14 mouse cellular contexts compared by ENCODE assay signal in genomic region chr13:9940186-9940585, GRCm38 (mm10).
A peak's percentile ranks its signal among the peaks of the same experiment; 100 is the strongest.
DNase-seq lines count a peak whose midpoint lies in the region; ATAC-seq and TF ChIP-seq lines count a peak whose summit lies in the region.
"Had no signal": no experiment of that assay in that cellular context is flagged by ENCODE, and none has a peak within 500 bp of the region (broad histone marks: within the 10 kb centered on the region; RNA-seq: fewer than 3 reads in every experiment).

No protein-coding gene starts in this region.

- no peaks in the 10 kb centered on the region for H3K27me3 ChIP-seq in heart, embryonic 11.5 days (ENCODE audit: control insufficient read depth, insufficient read depth, low read length)
- no peaks in the 10 kb centered on the region for H3K27me3 ChIP-seq in lung, postnatal 0 days (replicated peaks; ENCODE audit: insufficient read depth, low read length)
- H3K27me3 ChIP-seq: embryonic facial prominence, embryonic 15.5 days; forebrain, embryonic 15.5 days; lung, embryonic 15.5 days; midbrain, embryonic 12.5 days had no signal

- ATAC-seq in heart, embryonic 11.5 days (replicated peaks; ENCODE audit: insufficient number of reproducible peaks, low FRiP score, low TSS enrichment), result no peak
- ATAC-seq in lung, postnatal 0 days, result peak; percentile 59
- ATAC-seq: forebrain, embryonic 15.5 days had no signal

- H3K9ac ChIP-seq in heart, embryonic 11.5 days (ENCODE audit: low read depth, low read length), result no peak overlapping the region
- no peak overlapping the region for H3K9ac ChIP-seq in lung, postnatal 0 days (replicated peaks; ENCODE audit: low read depth)
- H3K9ac ChIP-seq: embryonic facial prominence, embryonic 15.5 days; forebrain, embryonic 15.5 days; lung, embryonic 15.5 days; midbrain, embryonic 12.5 days had no signal

- H3K4me2 ChIP-seq in heart, embryonic 11.5 days, result no peak overlapping the region
- no peak overlapping the region for H3K4me2 ChIP-seq in lung, postnatal 0 days (replicated peaks; ENCODE audit: low read depth, low read length)
- H3K4me2 ChIP-seq: embryonic facial prominence, embryonic 15.5 days; forebrain, embryonic 15.5 days; lung, embryonic 15.5 days; midbrain, embryonic 12.5 days had no signal

- H3K36me3 ChIP-seq in heart, embryonic 11.5 days (ENCODE audit: control insufficient read depth, insufficient read depth, low read length), result no peaks in the 10 kb centered on the region
- no peaks in the 10 kb centered on the region for H3K36me3 ChIP-seq in lung, postnatal 0 days (ENCODE audit: insufficient read depth, low read length)
- H3K36me3 ChIP-seq: embryonic facial prominence, embryonic 15.5 days; forebrain, embryonic 15.5 days; lung, embryonic 15.5 days; midbrain, embryonic 12.5 days had no signal

- peak; percentile 23; the same call in 1 of the 2 replicates for TF ChIP-seq EP300 in lung, postnatal 0 days (IDR thresholded peaks at IDR 0.05)

- H3K9me3 ChIP-seq in heart, embryonic 11.5 days (replicated peaks; ENCODE audit: control insufficient read depth, low read length), result no peaks in the 10 kb centered on the region
- H3K9me3 ChIP-seq in lung, postnatal 0 days (ENCODE audit: low read length), result no peaks in the 10 kb centered on the region
- H3K9me3 ChIP-seq: embryonic facial prominence, embryonic 15.5 days; forebrain, embryonic 15.5 days; lung, embryonic 15.5 days; midbrain, embryonic 12.5 days had no signal

- TF ChIP-seq CTCF in lung, postnatal 0 days (IDR thresholded peaks at IDR 0.05), result no peak

- 53% methylated on average over 1 of the region's 1 CpGs for WGBS in heart, embryonic 11.5 days (ENCODE audit: insufficient replicate concordance)
- 45% methylated on average over 1 of the region's 1 CpGs for WGBS in lung, postnatal 0 days

- DNase-seq in heart, adult 11 months, result peak; percentile 94
- peak; percentile 74 for DNase-seq in adipocyte (ENCODE audit: low spot score)
- DNase-seq in heart, adult 8-10 months (ENCODE audit: low spot score), result peak; percentile 10
- DNase-seq in lung, postnatal 0 days (ENCODE audit: low spot score), result peak; percentile 54
- no peak for DNase-seq in thymus, postnatal 0 days (ENCODE audit: low spot score)
- no peak for DNase-seq in right cerebral cortex, adult 2 months (ENCODE audit: low spot score in 2 of 2)
- DNase-seq: cerebellum, adult 2 months; gastrocnemius, postnatal 14 days; thymus, postnatal 4 days had no signal

- H3K4me3 ChIP-seq in heart, embryonic 11.5 days (ENCODE audit: low read depth, low read length), result no peak overlapping the region
- H3K4me3 ChIP-seq in lung, postnatal 0 days (ENCODE audit: low read depth, low read length), result no peak overlapping the region
- H3K4me3 ChIP-seq: embryonic facial prominence, embryonic 15.5 days; forebrain, embryonic 15.5 days; lung, embryonic 15.5 days; midbrain, embryonic 12.5 days had no signal

- H3K4me1 ChIP-seq in heart, embryonic 11.5 days (ENCODE audit: control insufficient read depth, insufficient read depth, low read length), result no peaks in the 10 kb centered on the region
- H3K4me1 ChIP-seq in lung, postnatal 0 days (ENCODE audit: insufficient read depth, low read depth, low read length), result no peaks in the 10 kb centered on the region; the same call in 1 of the 2 replicates
- H3K4me1 ChIP-seq: embryonic facial prominence, embryonic 15.5 days; forebrain, embryonic 15.5 days; lung, embryonic 15.5 days had no signal

- no peak overlapping the region for H3K27ac ChIP-seq in heart, embryonic 11.5 days (ENCODE audit: low read depth, low read length)
- no peak overlapping the region for H3K27ac ChIP-seq in lung, postnatal 0 days (ENCODE audit: low read length)
- H3K27ac ChIP-seq: embryonic facial prominence, embryonic 15.5 days; forebrain, embryonic 15.5 days; midbrain, embryonic 12.5 days had no signal

Comparison
In these comparisons a context has a peak if more than half of its experiments do, and no peak if none do; other contexts are left out.
1. DNase-seq: peak in heart, adult 11 months (single experiment), adipocyte (single experiment), heart, adult 8-10 months (single experiment) and lung, postnatal 0 days (single experiment); none in thymus, postnatal 0 days (single experiment) and right cerebral cortex, adult 2 months (0 of 2).